Mouse (Mus musculus) T-helper 2 cell (primary cell): ENCODE measurements around the gene Rnf113a1.
"Not testable (repeated sequence)": the region's sequence is repeated elsewhere in the genome, so short reads cannot be mapped to it uniquely, and the experiment has no call there.

ENCODE experiments used
- in situ Hi-C: fragments of 300-600 bp; cut with MboI, MseI; formaldehyde crosslinking; loops from one replicate; pipeline ENCODE4 v1.15.1; 2025; ENCODE audit warnings: high pct_unique_total_duplicates

Gene Rnf113a1

DNA sequence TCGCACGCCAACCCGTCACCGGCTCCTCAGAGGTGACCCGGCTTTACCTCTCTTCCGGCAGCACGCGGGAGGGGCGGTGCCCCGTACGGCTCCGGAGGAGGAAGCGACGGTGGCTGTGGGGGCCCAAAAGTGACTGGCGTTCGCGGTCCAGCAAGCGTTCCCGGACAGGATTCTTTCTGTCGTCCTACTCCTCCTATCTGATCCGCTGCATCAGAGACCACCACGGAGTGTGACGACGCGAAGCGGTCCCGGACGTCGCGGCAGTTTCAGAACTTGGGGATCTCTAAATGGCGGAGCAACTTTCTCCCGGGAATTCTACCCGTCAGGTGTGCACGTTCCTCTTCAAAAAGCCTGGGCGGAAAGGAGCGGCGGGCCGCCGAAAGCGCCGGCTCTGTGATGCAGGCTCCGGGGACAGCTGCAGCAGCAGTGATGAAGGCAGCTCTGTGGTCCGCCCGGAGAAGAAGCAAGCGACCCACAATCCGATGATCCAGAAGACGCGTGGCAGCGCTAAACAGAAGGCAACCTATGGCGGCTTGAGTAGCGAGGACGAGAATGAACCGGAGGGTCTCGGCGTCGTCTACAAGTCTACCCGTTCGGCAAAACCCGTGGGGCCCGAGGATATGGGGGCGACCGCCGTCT is at the start of gene Rnf113a1, which contains the start of gene Ndufa1:
Rnf113a1 (plus strand) TSS at position 141 of the 639 bp plus-strand sequence.
Ndufa1 (minus strand) TSS at position 59 of the 639 bp plus-strand sequence.
- in situ Hi-C loops = no loop called here

- in situ Hi-C loops = no loop called here
Observed at GRCm38 (mm10) chrX:37141732-37142131, 49.3 kb upstream of the Rnf113a1 start.

GRCm38 (mm10) chrX:37144498-37144897 is 46.5 kb upstream of the Rnf113a1 start:
- in situ Hi-C loops = not testable (repeated sequence)

- in situ Hi-C loops = no loop called here
Observed at GRCm38 (mm10) chrX:37144954-37145353, 46.1 kb upstream of the Rnf113a1 start.

DNA sequence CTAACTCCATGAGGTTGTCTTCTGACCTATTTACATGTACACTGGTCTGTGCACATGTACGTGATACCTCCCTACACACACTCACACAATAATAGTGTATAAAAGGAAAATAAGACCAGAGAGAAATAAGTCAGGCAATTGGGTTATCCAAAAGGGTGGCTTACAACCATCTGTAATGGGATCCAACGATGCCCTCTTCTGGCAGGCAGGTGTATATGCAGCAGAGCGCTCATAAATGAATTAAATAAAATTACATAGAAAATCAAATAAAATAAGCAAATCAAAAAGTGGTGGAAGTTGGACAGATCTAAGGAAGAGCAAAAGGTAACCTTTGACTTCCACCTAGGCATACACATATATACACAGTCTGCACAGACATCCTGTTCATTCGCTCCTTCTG is 33.2 kb upstream of the Rnf113a1 start:
- in situ Hi-C loops = no loop called here

DNA sequence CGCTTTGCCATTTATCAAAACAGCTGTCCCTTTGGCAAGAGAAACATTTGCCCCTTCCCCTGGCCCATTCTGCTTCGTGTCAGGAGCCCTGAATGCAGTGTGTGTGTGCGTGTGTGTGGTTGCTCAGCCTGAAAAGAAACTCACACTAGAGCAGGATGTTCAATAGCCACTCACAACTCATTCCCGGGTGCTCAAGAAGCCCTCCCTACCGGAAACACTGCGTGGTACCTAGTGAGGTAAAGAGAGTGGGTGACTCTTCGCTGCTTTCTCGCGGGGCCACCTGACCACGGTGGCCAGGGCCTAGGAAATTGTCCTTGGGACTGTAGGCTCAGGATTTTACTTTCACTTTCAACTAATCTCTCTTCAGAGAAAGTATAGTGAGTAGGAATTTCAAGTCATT is 29.9 kb upstream of the Rnf113a1 start:
- in situ Hi-C loops = no loop called here

- in situ Hi-C loops = no loop called here
Observed at GRCm38 (mm10) chrX:37163115-37163514, 27.9 kb upstream of the Rnf113a1 start.

DNA sequence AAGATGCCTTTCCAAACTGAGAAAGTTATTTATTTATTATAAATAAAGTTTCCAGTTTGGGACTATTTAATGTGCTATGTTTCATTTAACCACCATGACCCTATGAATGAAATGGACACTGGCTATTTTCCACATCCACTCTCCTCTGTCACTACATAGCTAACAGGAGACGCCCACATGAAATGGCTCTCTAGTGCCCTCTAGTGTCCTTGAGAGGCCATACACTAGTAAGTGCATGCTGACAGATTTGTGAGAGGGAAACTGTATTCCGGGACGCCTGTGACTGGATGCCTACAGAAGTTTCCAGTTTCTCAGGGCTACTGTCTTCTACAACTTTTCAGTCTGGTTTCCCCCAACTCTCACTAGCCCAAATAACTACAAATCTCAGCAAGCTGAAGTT is 24.0 kb upstream of the Rnf113a1 start:
- in situ Hi-C loops = no loop called here

- in situ Hi-C loops = no loop called here
Observed at GRCm38 (mm10) chrX:37168742-37169141, 22.3 kb upstream of the Rnf113a1 start, which contains the start of gene Akap14. Gene Akap14, minus strand, starts transcription at chrX:37168842.

DNA sequence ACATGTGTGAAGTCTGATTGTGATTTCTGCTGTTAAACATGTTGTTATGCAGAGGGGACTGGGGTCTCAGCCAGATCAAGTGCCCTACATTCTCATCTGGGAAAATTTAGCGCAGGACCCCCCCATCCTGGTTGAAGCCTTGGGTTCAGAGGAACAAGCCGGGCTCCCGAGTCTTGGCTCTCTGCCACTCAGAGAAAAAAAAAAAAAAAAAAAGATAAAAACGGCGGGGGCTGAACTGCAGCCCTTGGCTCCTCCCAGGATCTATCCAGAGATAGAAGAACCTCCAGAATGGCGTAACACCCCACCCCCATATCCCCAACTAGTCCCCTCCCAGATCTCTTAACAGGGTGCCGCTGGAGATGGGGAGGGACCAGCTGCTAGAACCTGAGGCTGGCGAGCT is 6.6 kb upstream of the Rnf113a1 start:
- in situ Hi-C loops = not testable (repeated sequence)

GRCm38 (mm10) chrX:37190755-37191104 is 315 bp upstream of the Rnf113a1 start:
- in situ Hi-C loops = no loop called here

- in situ Hi-C loops = no loop called here
Observed at GRCm38 (mm10) chrX:37191744-37192379, 817 bp downstream of the Rnf113a1 start.

- in situ Hi-C loops = no loop called here
Observed at GRCm38 (mm10) chrX:37198676-37199075, 7.6 kb downstream of the Rnf113a1 start.

DNA sequence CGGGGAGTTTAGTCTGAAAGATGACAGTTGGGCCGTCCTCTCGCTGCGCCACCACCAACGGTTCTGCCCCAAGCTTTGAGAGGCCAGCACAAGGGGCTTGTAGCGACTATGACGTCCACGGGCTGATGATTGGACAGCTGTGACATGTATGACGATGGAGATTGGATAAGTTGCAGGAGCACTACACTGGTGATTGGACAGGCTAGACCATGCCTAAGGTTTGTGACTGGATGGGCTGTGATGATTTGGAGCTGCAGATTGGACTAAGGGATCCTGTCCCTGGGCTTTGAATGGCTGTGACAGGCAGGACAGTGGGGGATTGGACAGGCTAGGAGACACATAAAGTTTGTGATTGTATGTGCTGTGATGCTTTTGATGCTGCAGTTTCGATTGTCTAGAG is 19.9 kb downstream of the Rnf113a1 start, which contains the start of gene Gm9:
Gm9 (minus strand) TSS at position 101 of the 400 bp plus-strand sequence.
- in situ Hi-C loops = no loop called here

- in situ Hi-C loops = loop anchor here (10.0 kb wide), 1 partner anchor 183 kb away; no protein-coding TSS in a partner anchor
Observed at GRCm38 (mm10) chrX:37222158-37222557, 31.1 kb downstream of the Rnf113a1 start, which contains the start of gene Rhox1. Gene Rhox1, minus strand, starts transcription at chrX:37222258.
